Mouse (Mus musculus) kidney, postnatal 14 days (tissue): ENCODE results near the gene Yif1a.

Experiments
- DNase-seq: peaks from one replicate; pipeline ENCODE4 v3.0.0; 2022; ENCODE audit warnings: mixed read lengths

Yif1a gene

GRCm38 (mm10) chr19:5124055-5124614 lies 35.8 kb downstream of the Yif1a start:
- no peak for DNase-seq

DNA sequence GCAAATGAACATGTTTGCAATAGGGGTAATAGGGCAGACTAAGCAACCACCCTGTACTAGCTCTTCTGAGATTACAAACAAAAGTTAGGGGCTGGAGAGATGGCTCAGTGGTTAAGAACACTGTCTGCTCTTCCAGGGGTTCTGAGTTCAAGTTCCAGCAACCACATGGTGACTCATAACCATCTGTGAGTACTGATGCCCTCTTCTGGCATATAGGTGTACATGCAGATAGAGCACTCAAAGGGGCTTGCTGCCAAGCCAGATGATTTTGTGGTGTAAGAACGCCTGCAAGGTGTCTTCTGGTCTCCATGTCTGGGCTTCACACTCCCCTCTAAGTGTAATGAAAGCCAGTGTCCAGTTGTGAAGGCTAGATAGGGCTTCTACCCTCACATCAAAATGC lies 41.4 kb downstream of the Yif1a start:
- no peak for DNase-seq

DNA sequence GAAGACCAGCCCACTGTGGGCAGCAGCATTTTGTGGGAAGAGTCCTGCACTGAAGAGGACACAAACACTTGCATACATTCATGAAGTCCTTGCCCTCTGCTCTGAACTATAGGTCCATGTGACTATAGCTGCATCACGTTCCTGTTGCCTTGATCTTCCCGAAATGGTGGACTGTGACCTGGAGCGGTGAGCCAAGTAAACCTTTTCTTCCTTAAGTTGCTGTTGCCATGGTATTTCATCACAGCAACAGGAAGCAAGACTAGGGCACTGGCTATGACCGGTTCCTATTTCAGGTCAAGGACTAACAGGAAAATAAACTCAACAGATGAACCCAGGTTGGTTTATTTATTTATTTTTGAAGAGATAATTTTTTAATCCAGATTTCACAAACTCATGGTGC lies 42.9 kb downstream of the Yif1a start:
- no peak for DNase-seq

- DNase-seq: peak; percentile 73
These were observed 51.3 kb downstream of the Yif1a start for GRCm38 (mm10) chr19:5139640-5140039.
